Mouse (Mus musculus) E14TG2a.4 (cell line): ENCODE measurements around the gene Adam26a.
"Not testable (repeated sequence)": the region's sequence is repeated elsewhere in the genome, so short reads cannot be mapped to it uniquely, and the experiment has no call there.

Experiments
- H3K27me3 ChIP-seq: 2 replicates; pipeline ENCODE4 v1.6.1; 2014; ENCODE audit warnings: low read length, control low read depth; ENCODE audit not compliant: insufficient read depth
- H3K36me3 ChIP-seq: 2 replicates; pipeline ENCODE4 v1.6.1; 2014; ENCODE audit warnings: low read length, control low read depth; ENCODE audit not compliant: insufficient read depth
- H3K4me1 ChIP-seq: replicated peaks from 2 replicates; pipeline ENCODE4 v1.6.1; 2014; ENCODE audit warnings: low read depth, low read length, control low read depth
- H3K4me3 ChIP-seq: replicated peaks from 2 replicates; pipeline ENCODE4 v1.5.1; 2014; ENCODE audit warnings: mild to moderate bottlenecking, low read length
- H3K9me3 ChIP-seq: 2 replicates; pipeline ENCODE4 v1.6.1; 2014; ENCODE audit warnings: low read length, control low read depth
- CTCF ChIP-seq: conservative IDR thresholded peaks from 2 replicates; pipeline ENCODE4 v1.5.1; 2014; ENCODE audit warnings: low read length
- NANOG ChIP-seq: IDR thresholded peaks from 2 replicates; pipeline ENCODE4 v1.6.1; 2014; ENCODE audit warnings: borderline replicate concordance, low read length, mixed read lengths
- POU5F1 ChIP-seq: IDR thresholded peaks from 2 replicates; pipeline ENCODE4 v1.6.1; 2014; ENCODE audit warnings: low read length, borderline replicate concordance

Adam26a gene

DNA sequence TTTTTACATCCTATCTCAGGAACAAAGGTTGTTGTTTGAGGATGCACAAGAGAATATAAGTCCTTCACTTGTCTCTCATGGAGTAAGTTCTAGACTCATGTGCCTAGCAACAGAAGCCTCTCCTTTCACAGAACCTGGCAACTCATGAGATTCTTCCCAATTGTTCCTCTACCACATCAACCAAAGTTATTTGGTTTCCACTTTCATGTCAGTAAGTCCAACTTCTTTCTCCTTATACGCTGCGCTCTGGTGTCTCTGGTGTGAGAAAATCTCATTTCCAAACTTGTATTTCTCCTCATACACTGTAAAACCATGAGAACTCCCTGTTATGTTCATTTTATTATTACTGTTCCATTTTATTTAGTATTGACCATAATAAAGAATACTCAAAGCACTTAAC, at the start of gene Adam26a:
Gene Adam26a, minus strand, starts transcription at position 101 of the 400 bp plus-strand sequence.
- H3K27me3 ChIP-seq, H3K36me3 ChIP-seq, H3K4me3 ChIP-seq, H3K4me1 ChIP-seq, H3K9me3 ChIP-seq: not testable (repeated sequence)

GRCm38 (mm10) chr8:43616046-43616445, 39.5 kb upstream of the Adam26a start:
- peak; percentile 81 for TF ChIP-seq NANOG
- TF ChIP-seq POU5F1 = no peak
- no peak for TF ChIP-seq CTCF
- Histone ChIP-seq H3K27me3 (no peaks in the 10 kb centered on the region), H3K9me3 (no peaks in the 10 kb centered on the region), H3K36me3 (no peaks in the 10 kb centered on the region), H3K4me1 (peaks cover 10% of the 10 kb centered on the region), H3K4me3 (no peak overlapping the region)

- not testable (repeated sequence) for H3K9me3 ChIP-seq, H3K36me3 ChIP-seq, H3K27me3 ChIP-seq, H3K4me1 ChIP-seq
- H3K4me3 ChIP-seq = peak overlapping the region; percentile 79
Observed at GRCm38 (mm10) chr8:43603657-43604056, 27.1 kb upstream of the Adam26a start.

GRCm38 (mm10) chr8:43603166-43603565, 26.7 kb upstream of the Adam26a start:
- peak overlapping the region; percentile 79 for H3K4me3 ChIP-seq
- not testable (repeated sequence) for H3K4me1 ChIP-seq, H3K27me3 ChIP-seq, H3K9me3 ChIP-seq, H3K36me3 ChIP-seq

DNA sequence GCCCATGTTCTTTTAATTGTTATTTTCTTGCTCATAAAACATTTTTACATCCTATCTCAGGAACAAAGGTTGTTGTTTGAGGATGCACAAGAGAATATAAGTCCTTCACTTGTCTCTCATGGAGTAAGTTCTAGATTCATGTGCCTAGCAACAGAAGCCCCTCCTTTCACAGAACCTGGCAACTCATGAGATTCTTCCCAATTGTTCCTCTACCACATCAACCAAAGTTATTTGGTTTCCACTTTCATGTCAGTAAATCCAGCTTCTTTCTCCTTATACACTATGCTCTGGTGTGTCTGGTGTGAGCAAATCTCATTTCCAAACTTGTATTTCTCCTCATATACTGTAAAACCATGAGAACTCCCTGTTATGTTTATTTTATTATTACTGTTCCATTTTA, 48.5 kb downstream of the Adam26a start, which contains the start of gene Adam26b:
Gene Adam26b, minus strand, starts transcription at position 101 of the 400 bp plus-strand sequence.
- H3K27me3 ChIP-seq, H3K36me3 ChIP-seq, H3K4me1 ChIP-seq, H3K4me3 ChIP-seq, H3K9me3 ChIP-seq: not testable (repeated sequence)
